Mouse (Mus musculus): ENCODE data around the gene Trim25.

- TF ChIP-seq GATA1 (IDR thresholded peaks at IDR 0.05; ENCODE audit: borderline replicate concordance, low read length) (no peak), FLI1 (IDR thresholded peaks at IDR 0.05; ENCODE audit: low read length) (no peak)
These were observed 3.6 kb upstream of the Trim25 start for GRCm38 (mm10) chr11:88995616-88996015.

Data from megakaryocyte, embryonic 14.5 days (primary cell).